Mouse (Mus musculus) MEL-GATA-1-ER (cell line): ENCODE measurements around the gene Dgki.

Experiments used
- DNase-seq: peaks from one replicate; pipeline ENCODE4 v3.0.0-alpha.2; 2012; ENCODE audit warnings: low read depth; ENCODE audit errors: extremely low read depth

The Dgki gene

GRCm38 (mm10) chr6:37068737-37069136 lies 231.2 kb downstream of the Dgki start:
- no peak for DNase-seq

GRCm38 (mm10) chr6:37067357-37067756 lies 232.6 kb downstream of the Dgki start:
- DNase-seq = no peak

GRCm38 (mm10) chr6:37064214-37064830 lies 235.7 kb downstream of the Dgki start:
- no peak for DNase-seq

GRCm38 (mm10) chr6:37063266-37063665 lies 236.7 kb downstream of the Dgki start:
- no peak for DNase-seq

- no peak for DNase-seq
These were observed 239.9 kb downstream of the Dgki start for GRCm38 (mm10) chr6:37060114-37060513.

GRCm38 (mm10) chr6:37057957-37058356 lies 242.0 kb downstream of the Dgki start:
- no peak for DNase-seq

GRCm38 (mm10) chr6:37057536-37057935 lies 242.4 kb downstream of the Dgki start:
- no peak for DNase-seq

- DNase-seq = no peak
These were observed 244.3 kb downstream of the Dgki start for GRCm38 (mm10) chr6:37055634-37056033.

- no peak for DNase-seq
These were observed 244.9 kb downstream of the Dgki start for GRCm38 (mm10) chr6:37055128-37055527.

GRCm38 (mm10) chr6:37054435-37055020 lies 245.5 kb downstream of the Dgki start:
- peak; percentile 1 for DNase-seq

GRCm38 (mm10) chr6:37053411-37053810 lies 246.6 kb downstream of the Dgki start:
- no peak for DNase-seq

GRCm38 (mm10) chr6:37051652-37052051 lies 248.3 kb downstream of the Dgki start:
- no peak for DNase-seq

- DNase-seq = no peak
These were observed 248.8 kb downstream of the Dgki start for GRCm38 (mm10) chr6:37051150-37051549.

GRCm38 (mm10) chr6:37047611-37048129 lies 252.3 kb downstream of the Dgki start:
- no peak for DNase-seq

- DNase-seq = no peak
These were observed 253.7 kb downstream of the Dgki start for GRCm38 (mm10) chr6:37046152-37046788.

GRCm38 (mm10) chr6:37044796-37045195 lies 255.2 kb downstream of the Dgki start:
- no peak for DNase-seq

GRCm38 (mm10) chr6:37038444-37038843 lies 261.5 kb downstream of the Dgki start:
- DNase-seq = no peak

- no peak for DNase-seq
These were observed 262.7 kb downstream of the Dgki start for GRCm38 (mm10) chr6:37037115-37037908.

- no peak for DNase-seq
These were observed 264.3 kb downstream of the Dgki start for GRCm38 (mm10) chr6:37035681-37036080.

GRCm38 (mm10) chr6:37030986-37031385 lies 269.0 kb downstream of the Dgki start:
- no peak for DNase-seq

- DNase-seq = no peak
These were observed 269.6 kb downstream of the Dgki start for GRCm38 (mm10) chr6:37030402-37030801.

- DNase-seq = no peak
These were observed 271.1 kb downstream of the Dgki start for GRCm38 (mm10) chr6:37028841-37029240.
